Mouse (Mus musculus) hindbrain, embryonic 16.5 days (tissue): ENCODE results near the gene Crocc2. TPM values are rescaled to one million over a fixed set of nuclear protein-coding genes. Genes with fewer than 3 reads are reported as not detected.

Experiments
- ATAC-seq: fragments of 200-750 bp; cut with Nextera tagmentation; 2 replicates; pipeline ENCODE4 v1.8.0; 2017; ENCODE audit warnings: moderate TSS enrichment, moderate library complexity
- H3K27ac ChIP-seq: fragments of 300-500 bp; sonication (generic); 2 replicates; pipeline ENCODE4 v1.5.1; 2014; ENCODE audit warnings: low read depth, mild to moderate bottlenecking, control low read depth, low read length, moderate library complexity
- H3K27me3 ChIP-seq: fragments of 300-500 bp; sonication (generic); replicated peaks from 2 replicates; pipeline ENCODE4 v1.6.1; 2014; ENCODE audit warnings: low read length; ENCODE audit not compliant: control insufficient read depth, insufficient read depth
- H3K36me3 ChIP-seq: fragments of 300-500 bp; sonication (generic); 2 replicates; pipeline ENCODE4 v1.6.1; 2014; ENCODE audit warnings: mild to moderate bottlenecking, low read length, moderate library complexity, mixed read lengths; ENCODE audit not compliant: control insufficient read depth, insufficient read depth
- H3K4me1 ChIP-seq: fragments of 300-500 bp; sonication (generic); 2 replicates; pipeline ENCODE4 v1.6.1; 2014; ENCODE audit warnings: low read depth, low read length; ENCODE audit not compliant: control insufficient read depth, insufficient read depth
- H3K4me2 ChIP-seq: fragments of 300-500 bp; sonication (generic); 2 replicates; pipeline ENCODE4 v1.6.1; 2014; ENCODE audit warnings: mild to moderate bottlenecking, low read length, control low read depth, moderate library complexity
- H3K4me3 ChIP-seq: fragments of 300-500 bp; sonication (generic); 2 replicates; pipeline ENCODE4 v1.5.1; 2014; ENCODE audit warnings: mild to moderate bottlenecking, low read length, control low read depth, moderate library complexity
- H3K9ac ChIP-seq: fragments of 300-500 bp; sonication (generic); 2 replicates; pipeline ENCODE4 v1.6.1; 2014; ENCODE audit warnings: low read depth, mild to moderate bottlenecking, control low read depth, low read length, moderate library complexity
- H3K9me3 ChIP-seq: fragments of 300-500 bp; sonication (generic); 2 replicates; pipeline ENCODE4 v1.6.1; 2014; ENCODE audit warnings: mild to moderate bottlenecking, low read length, moderate library complexity; ENCODE audit not compliant: control insufficient read depth
- WGBS: fragments of 180-500 bp; shearing (Covaris S2); extraction: QIAGEN DNeasy Blood & Tissue Kit; methylation state at CpG from one replicate; pipeline ENCODE4 v1.1.7; 2014; 5-methylcytosine and 5-hydroxymethylcytosine counted together
- polyA plus RNA-seq: library from polyadenylated mRNA; unstranded; fragments of >200 nt; fragmentation: Nextera tagmentation; extraction: Ambion mirVana; gene quantifications from 2 replicates; pipeline ENCODE4 v1.2.1, GENCODE M21; 2015

Gene Crocc2
- polyA plus RNA-seq, 1 experiment from 2014 or later: 0.43 TPM

- no peak for ATAC-seq
- Histone ChIP-seq H3K27me3 (no peaks in the 10 kb centered on the region), H3K27ac (no peak overlapping the region), H3K9me3 (no peaks in the 10 kb centered on the region), H3K4me1 (peaks cover 17% of the 10 kb centered on the region), H3K4me3 (no peak overlapping the region), H3K9ac (no peak overlapping the region), H3K4me2 (no peak overlapping the region), H3K36me3 (no peaks in the 10 kb centered on the region)
- WGBS: 98% methylated on average over 4 of the region's 4 CpGs
Measured at GRCm38 (mm10) chr1:93207536-93208064, 39.1 kb downstream of the Crocc2 start.

GRCm38 (mm10) chr1:93210213-93210641, 41.7 kb downstream of the Crocc2 start:
- ATAC-seq: peak; percentile 92
- 27% methylated on average over 9 of the region's 9 CpGs for WGBS
- peak overlapping the region; percentile 57 for H3K27ac ChIP-seq

GRCm38 (mm10) chr1:93211019-93211418, 42.5 kb downstream of the Crocc2 start:
- no peak overlapping the region for H3K4me2 ChIP-seq
- no peak overlapping the region for H3K27ac ChIP-seq
- no peak overlapping the region for H3K4me3 ChIP-seq
- no peaks in the 10 kb centered on the region for H3K36me3 ChIP-seq
- H3K27me3 ChIP-seq: no peaks in the 10 kb centered on the region
- no peaks in the 10 kb centered on the region for H3K9me3 ChIP-seq
- H3K9ac ChIP-seq: no peak overlapping the region
- 80% methylated on average over 11 of the region's 11 CpGs for WGBS
- peaks cover 17% of the 10 kb centered on the region for H3K4me1 ChIP-seq
- no peak for ATAC-seq

More at GRCm38 (mm10) chr1:93210213-93210641, 41.7 kb downstream of the Crocc2 start:
- Histone ChIP-seq H3K4me1 (peaks cover 17% of the 10 kb centered on the region), H3K9ac (no peak overlapping the region), H3K27me3 (no peaks in the 10 kb centered on the region), H3K4me3 (no peak overlapping the region), H3K9me3 (no peaks in the 10 kb centered on the region), H3K4me2 (no peak overlapping the region), H3K36me3 (no peaks in the 10 kb centered on the region)

- no peak overlapping the region for H3K4me3 ChIP-seq
- H3K9ac ChIP-seq: no peak overlapping the region
- WGBS: 36% methylated on average over 10 of the region's 10 CpGs
- no peaks in the 10 kb centered on the region for H3K27me3 ChIP-seq
- H3K9me3 ChIP-seq: no peaks in the 10 kb centered on the region
- H3K36me3 ChIP-seq: no peaks in the 10 kb centered on the region
- ATAC-seq: no peak
- H3K27ac ChIP-seq: no peak overlapping the region
- H3K4me1 ChIP-seq: peaks cover 17% of the 10 kb centered on the region
- no peak overlapping the region for H3K4me2 ChIP-seq
Measured at GRCm38 (mm10) chr1:93211549-93212220, 43.2 kb downstream of the Crocc2 start.

GRCm38 (mm10) chr1:93212441-93212840, 43.9 kb downstream of the Crocc2 start:
- no peak for ATAC-seq
- Histone ChIP-seq H3K36me3 (no peaks in the 10 kb centered on the region), H3K4me2 (no peak overlapping the region), H3K27ac (no peak overlapping the region), H3K4me3 (no peak overlapping the region), H3K27me3 (no peaks in the 10 kb centered on the region), H3K9me3 (no peaks in the 10 kb centered on the region), H3K4me1 (peaks cover 17% of the 10 kb centered on the region), H3K9ac (no peak overlapping the region)
- 83% methylated on average over 7 of the region's 7 CpGs for WGBS

- Histone ChIP-seq H3K27ac (no peak overlapping the region), H3K9ac (no peak overlapping the region), H3K4me3 (no peak overlapping the region), H3K4me2 (no peak overlapping the region), H3K36me3 (no peaks in the 10 kb centered on the region), H3K27me3 (no peaks in the 10 kb centered on the region), H3K9me3 (no peaks in the 10 kb centered on the region), H3K4me1 (peaks cover 17% of the 10 kb centered on the region)
- no peak for ATAC-seq
- WGBS: 23% methylated on average over 5 of the region's 5 CpGs
Measured at GRCm38 (mm10) chr1:93214612-93215011, 46.1 kb downstream of the Crocc2 start.

- no peaks in the 10 kb centered on the region for H3K27me3 ChIP-seq
- H3K27ac ChIP-seq: no peak overlapping the region
- H3K9me3 ChIP-seq: no peaks in the 10 kb centered on the region
- no peaks in the 10 kb centered on the region; the same call in 1 of the 2 replicates for H3K4me1 ChIP-seq
- no peaks in the 10 kb centered on the region for H3K36me3 ChIP-seq
- no peak overlapping the region for H3K9ac ChIP-seq
- ATAC-seq: no peak
- no peak overlapping the region for H3K4me2 ChIP-seq
- no peak overlapping the region for H3K4me3 ChIP-seq
- WGBS: 66% methylated on average over 9 of the region's 9 CpGs
Measured at GRCm38 (mm10) chr1:93216839-93217497, 48.4 kb downstream of the Crocc2 start.

GRCm38 (mm10) chr1:93217530-93217929, 49.0 kb downstream of the Crocc2 start:
- Histone ChIP-seq H3K9ac (no peak overlapping the region), H3K27me3 (no peaks in the 10 kb centered on the region), H3K4me3 (no peak overlapping the region), H3K4me1 (no peaks in the 10 kb centered on the region; the same call in 1 of the 2 replicates), H3K36me3 (no peaks in the 10 kb centered on the region), H3K9me3 (no peaks in the 10 kb centered on the region), H3K4me2 (no peak overlapping the region), H3K27ac (no peak overlapping the region)
- WGBS: 47% methylated on average over 7 of the region's 7 CpGs
- no peak for ATAC-seq

GRCm38 (mm10) chr1:93220776-93221175, 52.3 kb downstream of the Crocc2 start:
- Histone ChIP-seq H3K27ac (no peak overlapping the region), H3K4me1 (peaks cover 3% of the 10 kb centered on the region; the same call in 1 of the 2 replicates), H3K9me3 (no peaks in the 10 kb centered on the region), H3K4me3 (no peak overlapping the region), H3K9ac (no peak overlapping the region), H3K36me3 (no peaks in the 10 kb centered on the region), H3K4me2 (no peak overlapping the region), H3K27me3 (no peaks in the 10 kb centered on the region)
- 53% methylated on average over 7 of the region's 7 CpGs for WGBS
- ATAC-seq: peak; percentile 68
